Mouse (Mus musculus): ENCODE data around the gene Gabrr3. TPM values are rescaled to one million over a fixed set of nuclear protein-coding genes. Genes with fewer than 3 reads are reported as not detected.

The Gabrr3 gene
- not detected in 2 replicates for polyA plus RNA-seq (2012; rRNA removed)

DNA sequence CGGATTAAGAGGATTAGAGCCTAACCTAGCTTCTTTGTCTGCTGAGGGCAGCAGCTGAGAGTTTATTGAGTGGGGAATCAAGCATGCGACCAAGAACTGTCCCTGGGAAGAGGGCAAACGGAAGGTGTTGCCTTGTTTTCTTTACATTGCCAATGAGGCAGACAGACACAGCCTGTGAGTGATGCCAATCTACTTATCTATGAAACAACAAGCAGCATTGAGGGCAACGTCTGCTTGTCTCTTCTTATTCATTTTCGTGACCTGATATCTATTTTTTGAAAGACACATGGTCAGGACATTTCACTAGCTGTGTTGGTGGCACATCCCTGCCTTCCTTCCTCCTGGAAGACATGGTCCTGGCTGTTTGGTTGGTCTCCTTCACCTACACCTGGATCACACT is at the start of gene Gabrr3:
TSS of gene Gabrr3 (plus strand) at position 301 of the 400 bp plus-strand sequence.
- WGBS: 66% methylated on average over 5 of the region's 5 CpGs
- no peak within 1 kb of the TSS for H3K4me3 ChIP-seq (ENCODE audit: low read depth, low read length)
- H3K36me3 ChIP-seq (ENCODE audit: control insufficient read depth, insufficient read depth, low read length): no peaks in the 10 kb centered on the region
- H3K27ac ChIP-seq (ENCODE audit: insufficient read depth, low read depth, low read length): no peak within 1 kb of the TSS
- H3K4me1 ChIP-seq (ENCODE audit: control insufficient read depth, insufficient read depth, insufficient read length, low read length): no peaks in the 10 kb centered on the region
- H3K27me3 ChIP-seq (ENCODE audit: control insufficient read depth, insufficient read depth, low read length): no peaks in the 10 kb centered on the region
- TF ChIP-seq POLR2A (IDR thresholded peaks at IDR 0.05; ENCODE audit: low read depth, low read length) (no peak), CTCF (IDR thresholded peaks at IDR 0.05; ENCODE audit: extremely low read depth, insufficient read length, insufficient replicate concordance, low read depth, low read length) (no peak)

DNA sequence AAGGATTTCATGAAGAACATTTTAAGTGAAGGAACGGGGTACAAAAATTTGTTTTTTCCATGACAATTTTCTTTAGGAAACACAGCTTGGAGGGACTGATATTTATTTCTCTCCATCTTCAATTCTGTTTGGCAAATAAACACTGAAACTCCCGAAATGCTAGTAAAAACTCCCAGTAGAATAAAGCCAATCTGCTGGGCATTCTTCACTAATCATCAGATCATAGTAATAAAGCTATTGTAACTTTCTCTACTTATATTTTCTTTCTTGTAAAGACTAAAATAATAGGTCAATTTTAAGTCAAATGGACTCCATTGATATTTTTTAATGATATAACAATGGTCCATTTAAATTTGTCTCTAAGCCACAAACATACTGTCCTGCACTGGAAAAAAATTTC is 43.2 kb upstream of the Gabrr3 start, which contains the start of gene Olfr209:
TSS of gene Olfr209 (minus strand) at position 101 of the 400 bp plus-strand sequence.
- H3K27ac ChIP-seq (ENCODE audit: insufficient read depth, low read depth, low read length): no peak within 1 kb of the TSS
- no peaks in the 10 kb centered on the region for H3K4me1 ChIP-seq (ENCODE audit: control insufficient read depth, insufficient read depth, insufficient read length, low read length)
- H3K27me3 ChIP-seq (ENCODE audit: control insufficient read depth, insufficient read depth, low read length): no peaks in the 10 kb centered on the region
- H3K36me3 ChIP-seq (ENCODE audit: control insufficient read depth, insufficient read depth, low read length): no peaks in the 10 kb centered on the region
- no peak for TF ChIP-seq POLR2A (IDR thresholded peaks at IDR 0.05; ENCODE audit: low read depth, low read length)
- no peak for TF ChIP-seq CTCF (IDR thresholded peaks at IDR 0.05; ENCODE audit: extremely low read depth, insufficient read length, insufficient replicate concordance, low read depth, low read length)
- 77% methylated on average over 2 of the region's 2 CpGs for WGBS
- no peak within 1 kb of the TSS for H3K4me3 ChIP-seq (ENCODE audit: low read depth, low read length)

- WGBS: 61% methylated on average over 3 of the region's 3 CpGs
Measured at GRCm38 (mm10) chr16:59393300-59393699, 13.8 kb upstream of the Gabrr3 start.

GRCm38 (mm10) chr16:59401102-59401501 is 6.0 kb upstream of the Gabrr3 start:
- Histone ChIP-seq H3K4me1 (ENCODE audit: control insufficient read depth, insufficient read depth, insufficient read length, low read length) (no peaks in the 10 kb centered on the region), H3K27me3 (ENCODE audit: control insufficient read depth, insufficient read depth, low read length) (no peaks in the 10 kb centered on the region), H3K4me3 (ENCODE audit: low read depth, low read length) (no peak overlapping the region), H3K27ac (ENCODE audit: insufficient read depth, low read depth, low read length) (no peak overlapping the region), H3K36me3 (ENCODE audit: control insufficient read depth, insufficient read depth, low read length) (no peaks in the 10 kb centered on the region)
- WGBS: 68% methylated on average over 7 of the region's 7 CpGs
- TF ChIP-seq CTCF (IDR thresholded peaks at IDR 0.05; ENCODE audit: extremely low read depth, insufficient read length, insufficient replicate concordance, low read depth, low read length) (peak; percentile 11; the same call in 1 of the 2 replicates), POLR2A (IDR thresholded peaks at IDR 0.05; ENCODE audit: low read depth, low read length) (no peak)

More at GRCm38 (mm10) chr16:59393300-59393699, 13.8 kb upstream of the Gabrr3 start:
- Histone ChIP-seq H3K27ac (ENCODE audit: insufficient read depth, low read depth, low read length) (no peak overlapping the region), H3K27me3 (ENCODE audit: control insufficient read depth, insufficient read depth, low read length) (no peaks in the 10 kb centered on the region), H3K36me3 (ENCODE audit: control insufficient read depth, insufficient read depth, low read length) (no peaks in the 10 kb centered on the region), H3K4me3 (ENCODE audit: low read depth, low read length) (no peak overlapping the region), H3K4me1 (ENCODE audit: control insufficient read depth, insufficient read depth, insufficient read length, low read length) (no peaks in the 10 kb centered on the region)
- no peak for TF ChIP-seq CTCF (IDR thresholded peaks at IDR 0.05; ENCODE audit: extremely low read depth, insufficient read length, insufficient replicate concordance, low read depth, low read length)

DNA sequence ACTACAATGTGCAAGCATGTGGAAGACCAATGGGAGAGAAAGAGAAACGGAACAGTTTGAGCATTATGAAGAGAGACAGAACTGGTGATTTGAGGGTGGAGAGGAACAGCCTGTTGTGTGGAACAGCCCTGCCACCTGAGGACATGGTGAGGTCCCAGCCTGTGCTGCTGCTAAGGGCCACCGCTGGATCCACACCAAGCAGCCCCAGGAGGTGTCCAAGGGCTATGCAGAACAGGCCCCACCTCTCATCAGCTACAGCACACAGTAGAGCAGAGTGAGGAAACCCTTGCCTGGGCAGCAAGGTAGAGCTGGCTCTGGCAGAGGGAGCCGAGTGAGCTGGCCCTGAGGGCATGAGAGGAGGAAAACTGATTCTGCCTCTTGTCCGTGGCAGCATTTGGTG is 5.1 kb upstream of the Gabrr3 start:
- 80% methylated on average over 4 of the region's 4 CpGs for WGBS
- TF ChIP-seq POLR2A (IDR thresholded peaks at IDR 0.05; ENCODE audit: low read depth, low read length) (no peak), CTCF (IDR thresholded peaks at IDR 0.05; ENCODE audit: extremely low read depth, insufficient read length, insufficient replicate concordance, low read depth, low read length) (no peak)
- H3K4me1 ChIP-seq (ENCODE audit: control insufficient read depth, insufficient read depth, insufficient read length, low read length): no peaks in the 10 kb centered on the region
- no peak overlapping the region for H3K27ac ChIP-seq (ENCODE audit: insufficient read depth, low read depth, low read length)
- no peaks in the 10 kb centered on the region for H3K27me3 ChIP-seq (ENCODE audit: control insufficient read depth, insufficient read depth, low read length)
- no peaks in the 10 kb centered on the region for H3K36me3 ChIP-seq (ENCODE audit: control insufficient read depth, insufficient read depth, low read length)
- no peak overlapping the region for H3K4me3 ChIP-seq (ENCODE audit: low read depth, low read length)

GRCm38 (mm10) chr16:59403684-59404083 is 3.4 kb upstream of the Gabrr3 start:
- Histone ChIP-seq H3K27ac (ENCODE audit: insufficient read depth, low read depth, low read length) (no peak overlapping the region), H3K36me3 (ENCODE audit: control insufficient read depth, insufficient read depth, low read length) (no peaks in the 10 kb centered on the region), H3K4me1 (ENCODE audit: control insufficient read depth, insufficient read depth, insufficient read length, low read length) (no peaks in the 10 kb centered on the region), H3K4me3 (ENCODE audit: low read depth, low read length) (no peak overlapping the region), H3K27me3 (ENCODE audit: control insufficient read depth, insufficient read depth, low read length) (no peaks in the 10 kb centered on the region)
- TF ChIP-seq POLR2A (IDR thresholded peaks at IDR 0.05; ENCODE audit: low read depth, low read length) (no peak), CTCF (IDR thresholded peaks at IDR 0.05; ENCODE audit: extremely low read depth, insufficient read length, insufficient replicate concordance, low read depth, low read length) (no peak)
- 14% methylated on average over 4 of the region's 4 CpGs for WGBS

- no peak overlapping the region for H3K4me3 ChIP-seq (ENCODE audit: low read depth, low read length)
- 66% methylated on average over 9 of the region's 9 CpGs for WGBS
- no peaks in the 10 kb centered on the region for H3K27me3 ChIP-seq (ENCODE audit: control insufficient read depth, insufficient read depth, low read length)
- no peaks in the 10 kb centered on the region for H3K36me3 ChIP-seq (ENCODE audit: control insufficient read depth, insufficient read depth, low read length)
- no peaks in the 10 kb centered on the region for H3K4me1 ChIP-seq (ENCODE audit: control insufficient read depth, insufficient read depth, insufficient read length, low read length)
- H3K27ac ChIP-seq (ENCODE audit: insufficient read depth, low read depth, low read length): no peak overlapping the region
- TF ChIP-seq CTCF (IDR thresholded peaks at IDR 0.05; ENCODE audit: extremely low read depth, insufficient read length, insufficient replicate concordance, low read depth, low read length) (no peak), POLR2A (IDR thresholded peaks at IDR 0.05; ENCODE audit: low read depth, low read length) (no peak)
Measured at GRCm38 (mm10) chr16:59404798-59405197, 2.3 kb upstream of the Gabrr3 start.
